In the genomic region with DNA sequence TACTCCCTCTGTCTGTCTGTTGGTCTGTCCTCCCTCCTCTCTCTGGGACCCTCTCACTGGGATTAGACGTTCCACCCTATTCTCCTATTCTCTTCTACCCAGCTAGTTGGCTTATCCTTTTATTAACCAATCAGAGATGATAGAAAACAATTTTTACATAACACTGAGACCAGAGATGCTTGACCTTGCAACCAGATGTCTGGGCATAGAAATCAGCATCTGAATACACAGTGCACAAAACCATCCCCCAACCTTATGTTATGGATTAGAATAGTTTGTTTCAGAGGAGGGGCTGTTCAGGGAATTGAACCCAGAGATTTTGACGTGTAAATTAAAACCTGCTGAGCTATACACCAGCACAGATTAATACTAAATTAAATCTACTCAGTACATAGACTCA, we compare ENCODE assay signal across 28 mouse cellular contexts. TPM values are rescaled to one million over a fixed set of nuclear protein-coding genes. Genes with fewer than 3 reads are reported as not detected.
DNase-seq lines count a peak whose midpoint lies in the region; ATAC-seq and TF ChIP-seq lines count a peak whose summit lies in the region.
"Had no signal": no experiment of that assay in that cellular context is flagged by ENCODE, and none has a peak within 500 bp of the region (broad histone marks: within the 10 kb centered on the region; RNA-seq: fewer than 3 reads in every experiment).

No protein-coding gene starts in this region.

- H3K4me1 ChIP-seq in hindbrain, embryonic 11.5 days (replicated peaks; ENCODE audit: control insufficient read depth, insufficient read depth, low read length): no peaks in the 10 kb centered on the region
- no peaks in the 10 kb centered on the region for H3K4me1 ChIP-seq in hindbrain, embryonic 16.5 days (ENCODE audit: control insufficient read depth, insufficient read depth, low read depth, low read length)
- peaks cover 5% of the 10 kb centered on the region for H3K4me1 ChIP-seq in ES-Bruce4 (ENCODE audit: control insufficient read depth, insufficient read depth, low read length)
- H3K4me1 ChIP-seq: embryonic facial prominence, embryonic 15.5 days; heart, embryonic 12.5 days; heart, embryonic 15.5 days; hindbrain, embryonic 12.5 days; hindbrain, embryonic 15.5 days; intestine, embryonic 15.5 days had no signal

- ATAC-seq in hindbrain, embryonic 11.5 days (ENCODE audit: low FRiP score): peak; percentile 69; the same call in 1 of the 2 replicates
- ATAC-seq in hindbrain, embryonic 16.5 days: no peak
- ATAC-seq: CD4-positive, CD25-positive, alpha-beta regulatory T cell, adult 4 months; forebrain, embryonic 14.5 days; forebrain, postnatal 0 days; intestine, embryonic 15.5 days had no signal

- H3K36me3 ChIP-seq in hindbrain, embryonic 11.5 days (ENCODE audit: control insufficient read depth, insufficient read depth, low read length): no peaks in the 10 kb centered on the region
- H3K36me3 ChIP-seq in hindbrain, embryonic 16.5 days (ENCODE audit: control insufficient read depth, insufficient read depth, low read length): no peaks in the 10 kb centered on the region
- H3K36me3 ChIP-seq in ES-Bruce4 (ENCODE audit: control insufficient read depth, insufficient read depth, low read length, poor library complexity, severe bottlenecking): peaks cover 2% of the 10 kb centered on the region
- H3K36me3 ChIP-seq: embryonic facial prominence, embryonic 15.5 days; heart, embryonic 12.5 days; heart, embryonic 15.5 days; hindbrain, embryonic 12.5 days; hindbrain, embryonic 15.5 days; intestine, embryonic 15.5 days had no signal

- no peak overlapping the region for H3K27ac ChIP-seq in hindbrain, embryonic 11.5 days (ENCODE audit: low read depth, low read length)
- no peak overlapping the region for H3K27ac ChIP-seq in hindbrain, embryonic 16.5 days (ENCODE audit: low read depth, low read length)
- peak overlapping the region; percentile 44; the same call in 1 of the 2 replicates for H3K27ac ChIP-seq in ES-Bruce4 (ENCODE audit: insufficient read depth, low read length)
- H3K27ac ChIP-seq in layer of hippocampus, adult 2 months: no peak overlapping the region
- H3K27ac ChIP-seq: embryonic facial prominence, embryonic 15.5 days; heart, embryonic 15.5 days; hindbrain, embryonic 12.5 days; hindbrain, embryonic 15.5 days; intestine, embryonic 15.5 days had no signal

- TF ChIP-seq CTCF in ES-Bruce4 (IDR thresholded peaks at IDR 0.05; ENCODE audit: low read depth, low read length): no peak
- TF ChIP-seq CTCF in layer of hippocampus, adult 2 months (conservative IDR thresholded peaks at IDR 0.05): no peak

- H3K4me3 ChIP-seq in hindbrain, embryonic 11.5 days (ENCODE audit: low read depth, low read length): no peak overlapping the region
- no peak overlapping the region for H3K4me3 ChIP-seq in hindbrain, embryonic 16.5 days (ENCODE audit: low read length)
- H3K4me3 ChIP-seq in ES-Bruce4 (ENCODE audit: low read depth, low read length): no peak overlapping the region
- H3K4me3 ChIP-seq in layer of hippocampus, adult 2 months: no peak overlapping the region
- H3K4me3 ChIP-seq: embryonic facial prominence, embryonic 15.5 days; heart, embryonic 12.5 days; heart, embryonic 15.5 days; hindbrain, embryonic 12.5 days; hindbrain, embryonic 15.5 days; intestine, embryonic 15.5 days had no signal

- H3K27me3 ChIP-seq in hindbrain, embryonic 11.5 days (ENCODE audit: control insufficient read depth, insufficient read depth, low read length): no peaks in the 10 kb centered on the region
- H3K27me3 ChIP-seq in hindbrain, embryonic 16.5 days (replicated peaks; ENCODE audit: control insufficient read depth, insufficient read depth, low read length): no peaks in the 10 kb centered on the region
- no peaks in the 10 kb centered on the region for H3K27me3 ChIP-seq in ES-Bruce4 (ENCODE audit: control insufficient read depth, insufficient read depth, low read length, poor library complexity, severe bottlenecking)
- H3K27me3 ChIP-seq: embryonic facial prominence, embryonic 15.5 days; heart, embryonic 12.5 days; heart, embryonic 15.5 days; hindbrain, embryonic 12.5 days; hindbrain, embryonic 15.5 days; intestine, embryonic 15.5 days had no signal

- H3K9me3 ChIP-seq in hindbrain, embryonic 11.5 days (ENCODE audit: control insufficient read depth, low read length): no peaks in the 10 kb centered on the region
- H3K9me3 ChIP-seq in hindbrain, embryonic 16.5 days (ENCODE audit: control insufficient read depth, low read length): no peaks in the 10 kb centered on the region
- no peaks in the 10 kb centered on the region for H3K9me3 ChIP-seq in ES-Bruce4 (replicated peaks; ENCODE audit: control insufficient read depth, insufficient read depth, low read length, poor library complexity, severe bottlenecking)
- H3K9me3 ChIP-seq: embryonic facial prominence, embryonic 15.5 days; heart, embryonic 12.5 days; heart, embryonic 15.5 days; hindbrain, embryonic 12.5 days; hindbrain, embryonic 15.5 days; intestine, embryonic 15.5 days had no signal

- no peak overlapping the region for H3K9ac ChIP-seq in hindbrain, embryonic 11.5 days (ENCODE audit: low read depth, low read length)
- no peak overlapping the region for H3K9ac ChIP-seq in hindbrain, embryonic 16.5 days (ENCODE audit: low read depth, low read length)
- no peak overlapping the region for H3K9ac ChIP-seq in ES-Bruce4 (ENCODE audit: low read depth, poor library complexity, severe bottlenecking)
- H3K9ac ChIP-seq: embryonic facial prominence, embryonic 15.5 days; forebrain, postnatal 0 days; heart, embryonic 12.5 days; heart, embryonic 15.5 days; hindbrain, embryonic 12.5 days; hindbrain, embryonic 15.5 days; intestine, embryonic 15.5 days had no signal

- no peak for TF ChIP-seq POLR2A in ES-Bruce4 (IDR thresholded peaks at IDR 0.05; ENCODE audit: insufficient read depth, low read length)

- H3K4me2 ChIP-seq in hindbrain, embryonic 11.5 days (replicated peaks; ENCODE audit: low read depth, low read length): no peak overlapping the region
- no peak overlapping the region for H3K4me2 ChIP-seq in hindbrain, embryonic 16.5 days (ENCODE audit: low read length)
- H3K4me2 ChIP-seq: embryonic facial prominence, embryonic 15.5 days; heart, embryonic 12.5 days; heart, embryonic 15.5 days; hindbrain, embryonic 12.5 days; hindbrain, embryonic 15.5 days; intestine, embryonic 15.5 days had no signal

- TF ChIP-seq EP300 in ES-Bruce4 (IDR thresholded peaks at IDR 0.05; ENCODE audit: insufficient read depth, low read depth, low read length): no peak

- 33% methylated on average over 2 of the region's 2 CpGs for WGBS in hindbrain, embryonic 11.5 days
- WGBS in hindbrain, embryonic 16.5 days: 19% methylated on average over 2 of the region's 2 CpGs

- no peak for DNase-seq in hindbrain, embryonic 11.5 days (ENCODE audit: low spot score)
- DNase-seq in ES-CJ7 (ENCODE audit: low read depth, low spot score) (peak; percentile 92), WW6 (ENCODE audit: low read depth, low spot score) (peak; percentile 14)
- DNase-seq in layer of hippocampus, adult 2 months (ENCODE audit: low spot score in 2 of 2): no peak
- DNase-seq in urinary bladder, postnatal 36 days (ENCODE audit: low spot score in 2 of 2): no peak
- no peak for DNase-seq in embryo, embryonic 10 days (ENCODE audit: low spot score)
- DNase-seq: adrenal gland, adult 2 months; adrenal gland, postnatal 14 days; cerebellum, adult 11 months; cerebellum, adult 2 months; cerebellum, adult 9-11 months; cerebellum, postnatal 25 days; forebrain, postnatal 0 days; gastrocnemius, postnatal 25 days; heart, adult 18-20 months; heart, postnatal 10 days; heart, postnatal 4 days; kidney, adult 11 months had no signal

RNA-seq across cellular contexts. Expression of a gene that starts 34.2 kb away (rescaled TPM):
- polyA plus RNA-seq in hindbrain, embryonic 11.5 days (2014; fragmentation: Nextera tagmentation; extraction: Ambion mirVana): 81.6 and 84.5 TPM in 2 replicates
- polyA plus RNA-seq in hindbrain, embryonic 16.5 days (2015; fragmentation: Nextera tagmentation; extraction: Ambion mirVana): 14.9 and 17.1 TPM in 2 replicates
- 55.8 and 59.5 TPM in 2 replicates for polyA plus RNA-seq in ES-Bruce4 (2011; ENCODE audit: insufficient read depth, insufficient read length, low read depth, missing spikeins)
- 10 to 100 TPM; 42.7 to 46.1 TPM for total RNA-seq in layer of hippocampus, adult 2 months (2021)

Comparison
In these comparisons a context has a peak if more than half of its experiments do, and no peak if none do; other contexts are left out.
1. DNase-seq: peak in ES-CJ7 (single experiment) and WW6 (single experiment); none in hindbrain, embryonic 11.5 days (single experiment), layer of hippocampus, adult 2 months (0 of 2), urinary bladder, postnatal 36 days (0 of 2) and embryo, embryonic 10 days (single experiment).